Mouse (Mus musculus) kidney, adult 18-20 months (tissue): ENCODE measurements at regions not wholly inside any gene's neighbourhood (a gene's known extent, or its start where the extent isn't known, plus 50 kb on each side); places are given as distances from the start of the nearest gene placed in this dataset.

Experiments
- DNase-seq: peaks from one replicate; pipeline ENCODE4 v3.0.0; 2021

DNA sequence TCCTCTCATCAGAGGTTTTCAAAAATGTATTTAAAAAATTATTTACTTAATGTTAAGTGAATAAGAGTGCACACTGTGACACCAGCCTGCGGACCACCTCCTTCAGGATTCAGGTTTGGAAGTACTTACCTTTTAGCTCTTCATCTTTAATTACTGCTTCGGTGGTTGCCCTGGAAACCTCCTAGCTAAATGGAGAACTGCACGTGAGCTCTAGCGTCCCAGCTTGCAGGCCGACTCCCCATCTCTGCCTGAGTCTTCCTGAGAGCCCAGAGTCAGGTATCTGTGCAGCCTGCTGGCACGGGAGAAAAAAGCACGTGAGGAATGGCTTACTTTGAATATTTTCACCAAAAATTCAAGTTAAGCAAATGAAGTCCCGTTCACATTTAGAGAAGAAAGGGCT lies 207.5 kb upstream of the Klf14 start:
- no peak for DNase-seq

DNA sequence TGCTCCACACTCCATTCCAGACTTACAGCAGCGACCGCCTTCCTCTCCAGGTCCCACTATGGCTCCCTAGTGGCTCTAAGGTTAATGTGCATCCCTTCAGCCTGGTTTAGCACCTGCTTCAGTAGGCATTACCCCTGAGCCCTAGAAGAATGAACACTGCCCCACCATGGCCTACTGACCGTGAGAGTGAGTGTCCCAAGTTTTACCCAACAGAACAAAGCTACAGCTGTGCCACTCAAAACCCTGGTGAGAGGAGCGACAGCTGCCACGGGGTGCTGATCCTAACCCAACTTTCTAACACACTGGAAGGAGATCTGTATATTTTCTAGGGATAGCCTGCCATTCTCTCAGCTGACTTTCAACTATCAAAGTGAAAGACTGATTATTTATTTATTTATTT lies 208.9 kb upstream of the Klf14 start:
- DNase-seq, result no peak

DNA sequence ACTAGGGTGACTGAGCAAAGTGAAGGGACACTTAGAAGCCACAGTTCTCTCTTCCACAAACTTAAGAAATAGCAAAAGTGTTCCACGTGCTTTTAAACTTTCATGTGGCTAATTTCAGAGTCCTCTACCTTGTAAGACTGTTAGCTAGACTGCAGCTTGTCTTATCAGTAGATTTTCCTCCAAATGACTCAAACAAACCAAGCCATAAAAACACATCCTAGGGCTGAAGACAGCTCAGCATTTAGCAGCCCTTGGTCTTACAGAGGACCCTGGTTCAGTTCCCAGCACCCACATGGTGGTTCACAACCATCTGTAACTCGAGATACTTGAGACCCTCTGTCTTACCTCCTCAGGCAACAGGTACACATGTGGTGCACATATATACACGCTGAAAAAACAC lies 209.9 kb upstream of the Klf14 start:
- no peak for DNase-seq

DNA sequence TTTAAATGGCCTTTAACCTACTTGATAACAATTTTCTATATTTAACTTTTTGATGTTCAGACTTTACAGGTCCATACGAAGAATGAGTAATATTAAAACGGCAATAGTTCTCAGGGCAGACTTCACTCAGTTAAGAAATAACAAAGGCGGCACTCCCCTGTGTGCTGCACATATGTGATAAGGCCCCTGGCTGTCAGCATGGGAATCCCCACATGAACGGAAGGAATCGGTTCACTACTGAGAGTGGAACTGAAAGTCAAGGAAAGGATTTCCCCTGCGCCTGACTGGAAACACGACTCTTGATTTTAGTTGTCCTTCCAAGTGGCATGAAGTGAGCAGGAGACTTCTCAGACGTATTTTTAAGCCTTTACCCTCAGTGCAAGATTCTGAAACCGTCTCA lies 210.5 kb upstream of the Klf14 start:
- no peak for DNase-seq

DNA sequence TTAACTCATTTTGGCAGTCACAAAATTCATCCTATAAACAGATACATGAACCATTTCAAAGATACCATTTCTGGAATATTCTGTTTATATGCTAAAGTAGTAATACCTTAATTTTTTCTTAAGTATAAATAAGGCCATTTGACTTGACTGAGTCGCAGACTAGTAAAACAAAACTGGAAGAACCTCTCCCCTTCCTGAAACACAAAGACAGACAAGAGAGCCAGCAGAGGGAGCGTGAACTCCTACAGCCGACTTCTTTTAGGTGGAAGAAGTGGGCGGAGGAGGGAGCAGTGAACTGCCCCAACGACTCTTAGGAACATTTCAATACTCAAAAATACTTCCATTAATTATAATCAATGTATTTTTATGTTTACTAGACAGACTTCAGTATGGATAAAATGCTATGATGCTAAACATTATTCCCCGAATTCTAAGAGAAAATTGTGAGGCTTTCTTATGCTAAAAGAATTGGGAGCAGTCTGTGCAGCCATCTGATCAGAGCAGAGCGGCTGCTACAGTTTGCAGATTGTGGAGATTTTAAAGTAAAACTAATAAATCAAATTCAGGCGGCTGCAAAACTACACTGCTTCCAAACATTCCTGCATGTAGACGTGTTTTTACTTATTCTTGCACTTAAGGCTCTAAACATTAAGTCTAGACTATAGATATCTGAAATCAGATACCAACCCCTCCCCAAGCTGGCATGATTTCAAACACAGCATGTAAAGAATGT lies 211.2 kb upstream of the Klf14 start:
- no peak for DNase-seq

DNA sequence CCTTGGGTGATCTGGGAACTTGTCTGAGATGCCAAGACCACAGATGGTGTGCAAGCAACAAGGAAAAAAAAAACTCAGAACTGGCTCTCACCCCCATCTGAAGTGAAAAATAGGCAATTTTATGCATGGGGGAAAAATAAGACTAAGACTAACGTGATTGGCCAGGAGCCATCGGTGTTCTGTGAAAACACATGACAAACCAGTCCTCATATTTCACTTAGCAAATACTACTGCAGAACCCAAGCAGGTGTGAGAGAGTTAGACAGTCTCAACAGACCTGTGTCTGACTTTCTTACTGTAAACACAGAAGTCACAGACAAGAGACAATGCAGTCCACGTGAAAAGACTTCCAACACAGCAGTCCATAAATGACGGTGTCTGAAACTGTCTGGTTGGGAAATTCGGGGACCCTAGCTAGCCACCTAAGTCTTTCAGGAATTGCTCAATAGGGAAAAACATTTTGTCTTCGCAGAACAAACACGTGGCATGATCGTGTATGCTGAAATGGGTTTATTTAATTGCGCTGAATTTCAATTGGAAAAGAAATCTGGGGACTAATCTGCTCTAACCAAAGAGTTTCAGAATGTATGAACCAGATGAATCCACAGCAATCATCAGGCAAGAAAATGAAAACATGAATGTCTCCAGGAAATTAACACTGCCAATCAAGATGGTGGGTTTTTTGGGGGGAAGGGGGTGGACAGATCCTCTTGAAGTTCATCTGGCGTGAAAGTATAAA lies 213.1 kb upstream of the Klf14 start:
- DNase-seq, result no peak

DNA sequence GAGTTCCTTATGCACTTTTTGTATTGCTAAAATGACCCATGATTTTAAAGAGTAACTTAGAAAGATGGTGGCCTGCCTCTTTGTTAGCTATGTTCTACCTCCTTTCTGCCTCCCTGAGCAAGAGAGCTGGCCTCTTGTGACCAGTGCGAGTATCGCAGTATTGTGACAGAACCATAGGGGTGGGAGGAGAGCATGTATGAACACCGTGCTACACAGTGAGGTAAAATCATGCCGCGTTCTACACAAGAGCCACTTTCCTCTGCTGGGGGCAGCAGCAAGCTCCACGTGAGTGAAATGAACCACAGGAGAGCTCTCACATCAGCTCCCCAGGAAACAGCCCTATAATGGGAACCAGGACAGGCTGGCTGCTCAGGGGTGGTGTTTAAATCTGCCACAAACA lies 216.9 kb upstream of the Klf14 start:
- no peak for DNase-seq

DNA sequence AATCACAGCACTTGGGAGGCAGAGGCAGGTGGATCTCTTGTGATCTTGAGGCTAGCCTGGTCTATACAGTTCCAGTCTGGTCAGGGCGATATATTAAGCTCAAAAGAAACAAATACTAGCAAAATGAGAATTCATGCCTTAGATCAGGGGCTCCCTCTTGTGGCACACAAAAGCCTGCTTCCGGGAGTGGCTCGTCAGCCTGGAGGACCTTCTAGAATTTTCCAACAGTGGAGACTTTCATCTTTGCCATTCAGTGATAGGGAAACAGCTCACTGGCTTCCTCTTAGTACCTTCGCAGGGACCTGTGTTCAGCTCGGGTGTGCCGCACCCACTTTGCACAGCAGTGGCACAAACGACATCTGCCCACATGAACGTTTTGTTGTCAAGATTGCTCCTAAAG lies 217.5 kb upstream of the Klf14 start:
- DNase-seq, result no peak

DNA sequence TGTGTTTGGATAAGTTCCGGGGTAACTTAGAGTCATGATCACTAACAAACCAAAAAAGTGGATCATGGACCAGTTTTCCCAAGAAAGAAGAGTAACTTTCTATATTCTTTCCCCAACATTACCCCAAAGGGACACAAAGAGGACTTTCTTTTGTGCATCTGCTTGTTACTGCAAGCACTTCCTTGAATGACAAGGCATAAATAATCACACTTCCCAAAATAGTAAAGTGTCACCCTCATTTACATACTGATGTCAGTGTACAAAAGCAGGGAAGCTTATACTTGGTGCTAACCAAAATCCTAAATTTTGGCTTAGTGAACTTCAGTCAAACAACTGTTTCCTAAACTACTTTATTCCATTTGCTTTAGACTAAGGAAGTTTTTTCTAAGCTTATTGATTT lies 218.0 kb upstream of the Klf14 start:
- no peak for DNase-seq

DNA sequence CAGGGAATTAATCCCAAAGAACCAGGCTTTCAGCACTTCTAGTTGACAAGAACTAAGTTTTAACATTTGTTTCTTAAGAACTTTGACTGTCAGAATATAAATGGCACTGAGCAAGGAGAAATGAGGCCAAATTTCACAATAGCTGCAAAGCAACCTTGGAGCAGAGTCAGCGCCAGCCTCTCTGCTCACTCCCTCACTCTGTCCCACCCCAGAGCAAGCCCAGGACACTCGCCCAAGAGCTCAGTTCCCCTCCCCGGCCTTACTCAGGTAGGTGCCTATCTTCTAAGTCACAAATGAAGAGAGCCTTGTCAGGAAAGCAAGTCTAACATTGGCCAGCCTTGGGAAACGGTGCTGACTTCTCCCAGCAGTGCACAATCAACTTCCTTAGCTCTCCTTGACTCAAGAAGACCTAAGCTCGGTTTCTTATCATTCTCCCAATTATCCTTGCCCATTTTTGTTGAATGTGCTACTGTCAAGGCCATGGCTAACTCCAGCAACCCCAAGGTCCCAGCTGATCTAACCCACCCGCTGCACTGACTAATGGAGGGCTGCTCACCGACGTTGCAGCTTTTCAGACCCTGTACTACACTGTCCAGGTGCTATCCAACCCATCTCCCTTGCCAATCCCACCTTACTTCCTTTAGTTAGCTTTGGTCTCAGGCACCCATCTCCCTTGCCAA lies 219.5 kb upstream of the Klf14 start:
- DNase-seq, result no peak

DNA sequence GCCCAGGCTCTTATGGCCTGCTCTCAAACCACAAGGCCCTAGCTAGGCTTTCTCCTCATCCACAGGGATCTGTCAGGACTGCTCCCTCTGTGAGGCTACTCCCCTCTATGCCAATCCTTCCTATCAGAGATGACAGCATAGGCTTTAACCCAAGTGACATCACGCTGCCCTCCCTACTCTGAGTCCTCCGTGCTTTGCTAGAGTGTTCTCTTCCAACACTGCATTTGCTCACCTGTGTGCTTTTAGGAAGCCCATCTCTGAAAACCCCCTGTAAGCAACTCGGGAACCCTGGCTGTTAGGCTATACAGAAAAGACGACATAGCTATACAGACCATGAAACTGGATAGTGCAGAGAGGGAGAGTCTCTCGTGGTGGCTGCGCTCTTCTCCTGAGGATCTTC lies 216.3 kb upstream of the Mkln1 start:
- DNase-seq, result no peak

DNA sequence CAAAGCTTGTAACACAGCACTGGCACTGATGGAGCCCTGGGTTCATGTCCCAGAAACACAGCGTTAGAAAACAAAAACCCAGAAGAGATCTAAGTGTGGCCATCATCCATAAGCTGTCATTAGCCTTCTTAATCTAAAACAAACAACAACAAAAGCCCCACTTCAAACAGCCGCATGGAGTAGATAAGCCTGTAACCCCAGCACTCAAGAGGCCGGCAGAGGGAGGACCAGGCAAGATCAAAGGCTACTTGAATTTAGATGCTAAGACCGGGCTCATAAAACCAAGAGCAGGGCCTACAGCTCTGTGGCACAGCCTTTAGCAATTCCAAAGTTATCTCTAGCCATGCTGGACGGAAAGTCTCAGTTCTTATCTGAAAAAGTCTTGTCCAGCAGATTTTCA lies 215.4 kb upstream of the Mkln1 start:
- DNase-seq, result no peak

DNA sequence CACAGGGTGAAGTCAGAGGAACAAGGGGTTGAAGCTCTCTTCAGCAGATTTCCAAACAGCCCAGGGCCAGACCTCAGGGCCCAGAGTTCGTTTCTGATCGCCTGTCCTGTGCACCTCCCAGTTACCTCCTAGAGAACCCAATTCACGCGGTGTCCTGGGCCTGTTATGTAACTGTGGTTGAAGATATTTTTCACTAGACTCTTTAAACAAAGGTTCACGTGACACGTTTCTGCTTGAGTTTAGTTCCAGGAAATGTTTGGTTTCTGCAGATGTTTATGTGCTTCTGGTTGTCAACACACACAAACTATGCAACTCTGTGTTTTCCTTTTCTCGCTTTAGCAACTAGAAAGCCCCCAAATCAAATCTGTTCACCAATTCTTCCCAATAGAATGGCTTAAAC lies 214.0 kb upstream of the Mkln1 start:
- DNase-seq, result no peak

DNA sequence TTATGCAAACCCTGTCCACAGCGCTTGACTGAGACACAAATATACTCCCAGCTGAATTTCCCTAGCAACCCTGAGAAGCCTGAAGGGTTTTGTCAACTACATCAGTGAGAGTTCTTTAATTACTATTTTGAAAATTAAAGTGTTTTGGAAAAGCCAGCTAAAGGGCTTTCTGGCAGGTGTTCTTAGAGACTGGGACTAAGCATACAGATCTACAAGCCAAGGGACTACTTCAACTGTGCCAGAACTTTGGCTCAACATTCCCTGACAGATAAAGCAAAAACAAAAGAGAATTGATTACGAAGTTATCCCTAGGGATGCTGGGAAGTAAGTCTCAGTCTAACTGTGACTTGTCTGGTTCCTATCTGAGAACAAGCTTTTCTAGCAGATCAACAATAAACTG lies 213.4 kb upstream of the Mkln1 start:
- DNase-seq, result no peak

DNA sequence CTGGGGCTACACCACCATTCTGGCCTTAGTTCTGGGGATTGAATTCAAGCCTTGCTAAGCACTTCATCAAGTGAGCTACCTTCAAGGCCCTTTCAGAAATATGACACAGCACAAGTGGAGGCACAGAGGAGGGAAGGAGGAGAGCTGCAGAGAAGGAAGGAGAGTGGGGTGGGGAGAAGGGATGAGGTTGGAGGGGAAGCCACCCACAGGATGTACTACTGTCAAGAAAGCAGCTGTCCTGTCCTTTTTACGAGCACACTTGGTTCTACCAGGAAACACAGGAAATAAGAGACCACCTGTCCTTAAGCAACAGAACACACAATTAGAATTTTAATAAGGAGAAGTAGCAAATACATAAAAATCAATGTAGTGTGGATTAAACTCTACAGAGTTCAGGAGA lies 210.5 kb upstream of the Mkln1 start:
- no peak for DNase-seq

DNA sequence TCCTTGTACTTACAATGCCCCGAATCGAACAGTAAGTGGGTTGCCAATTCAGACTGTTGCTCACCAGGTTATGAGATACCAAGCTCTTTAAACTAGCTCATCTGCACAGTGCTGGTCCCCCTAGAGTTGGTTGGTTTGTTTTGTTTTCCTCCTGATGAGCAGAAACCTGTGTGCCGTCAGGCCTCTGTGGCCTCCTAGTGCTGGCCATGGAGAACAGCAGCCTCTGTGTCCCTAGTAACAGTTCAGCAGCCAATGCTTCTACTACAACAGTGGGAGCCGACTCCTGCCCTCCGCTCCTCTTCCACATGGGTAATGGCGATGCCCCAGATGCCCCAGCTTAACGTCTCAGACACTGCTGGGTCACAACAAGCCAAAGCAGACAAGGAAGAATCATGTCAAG lies 209.5 kb upstream of the Mkln1 start:
- DNase-seq, result no peak

DNA sequence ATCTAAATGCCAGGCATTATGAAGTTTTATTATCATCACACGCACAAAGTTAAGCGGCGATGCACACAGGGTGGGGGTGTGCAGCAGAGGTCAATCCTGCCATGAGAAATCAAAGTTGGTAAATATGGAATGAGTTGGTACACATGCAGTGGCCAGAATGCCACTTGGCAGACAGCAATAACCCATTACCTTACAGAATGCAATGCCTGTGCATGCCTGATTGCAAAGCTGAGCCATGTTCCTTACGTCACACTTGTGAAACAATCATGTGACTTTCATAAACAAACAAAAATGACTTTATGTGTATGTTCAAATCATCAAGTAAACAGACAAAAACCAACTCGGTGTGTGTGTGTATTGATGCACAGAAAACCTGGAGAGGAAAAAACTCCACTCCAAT lies 208.5 kb upstream of the Mkln1 start:
- DNase-seq, result no peak

DNA sequence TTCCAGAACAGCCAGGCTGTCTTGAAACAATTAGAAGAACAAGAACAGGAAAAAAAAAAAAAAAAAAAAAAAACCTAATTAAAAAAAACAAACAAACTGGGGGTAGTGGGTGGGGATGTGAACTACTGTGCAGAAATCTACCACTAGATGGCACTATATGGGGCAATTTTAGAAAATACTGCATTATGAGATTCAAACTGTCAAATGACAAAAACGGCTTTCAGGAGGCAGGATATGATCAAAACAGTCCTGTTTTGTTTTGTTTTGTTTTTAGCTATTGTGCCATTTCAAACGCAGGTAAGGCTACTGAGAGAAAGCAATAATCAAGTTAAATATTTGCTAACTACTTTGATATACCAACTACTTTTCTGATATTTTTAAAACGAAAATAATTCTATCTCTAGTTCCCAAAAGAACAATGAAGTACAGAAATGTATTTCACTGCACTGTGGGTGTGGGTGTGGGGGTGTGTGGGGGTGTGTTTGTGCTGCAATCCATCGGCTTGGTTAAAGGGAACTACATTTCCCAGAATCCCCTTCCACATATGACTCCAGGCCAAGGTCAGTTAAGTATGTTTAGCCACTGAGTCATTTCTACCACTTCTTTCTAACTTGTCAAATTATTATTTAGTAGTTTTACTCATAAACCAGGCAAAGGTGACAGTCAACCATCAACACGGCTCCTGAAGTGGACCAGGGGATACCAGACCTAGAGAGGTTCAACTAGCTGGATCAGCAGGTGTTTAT lies 207.7 kb upstream of the Mkln1 start:
- DNase-seq, result no peak

DNA sequence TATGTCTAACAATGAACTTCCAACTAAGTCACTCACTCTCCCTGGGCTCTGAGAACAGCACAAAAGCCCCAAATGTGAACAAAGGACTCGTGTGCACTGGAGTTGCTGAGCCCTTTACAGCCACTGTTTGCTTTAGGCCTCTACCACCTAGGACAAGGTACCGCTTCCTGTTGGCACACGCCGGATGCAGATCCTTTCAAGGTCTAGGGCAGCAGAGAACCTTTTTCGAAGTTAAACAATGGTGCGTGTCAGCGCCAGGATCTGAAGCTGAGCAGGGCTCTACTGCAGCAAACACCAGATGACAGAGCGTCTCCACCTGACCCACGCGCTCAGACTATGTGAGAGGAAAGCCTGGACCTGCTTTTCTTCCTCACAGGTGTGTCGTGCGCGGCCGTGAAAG lies 207.0 kb upstream of the Mkln1 start:
- no peak for DNase-seq

DNA sequence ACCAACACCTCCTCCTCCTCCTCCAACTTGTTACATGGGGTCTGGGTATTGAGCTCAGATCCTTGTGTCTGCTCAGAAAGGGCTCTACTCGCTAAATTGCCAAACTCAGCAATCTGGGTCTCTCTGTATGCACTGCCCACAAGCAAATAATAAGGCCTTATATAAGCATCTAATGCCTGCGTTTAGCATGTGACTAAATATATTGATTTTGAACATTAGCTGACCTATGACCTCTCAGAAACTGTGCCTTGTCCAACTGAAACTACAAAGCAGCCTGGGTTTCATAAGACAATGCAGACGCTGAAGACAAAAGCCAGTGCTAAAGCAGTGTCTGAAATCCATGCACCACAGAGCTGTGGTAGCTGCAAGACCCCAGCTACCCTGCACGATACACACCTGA lies 206.3 kb upstream of the Mkln1 start:
- DNase-seq, result no peak

DNA sequence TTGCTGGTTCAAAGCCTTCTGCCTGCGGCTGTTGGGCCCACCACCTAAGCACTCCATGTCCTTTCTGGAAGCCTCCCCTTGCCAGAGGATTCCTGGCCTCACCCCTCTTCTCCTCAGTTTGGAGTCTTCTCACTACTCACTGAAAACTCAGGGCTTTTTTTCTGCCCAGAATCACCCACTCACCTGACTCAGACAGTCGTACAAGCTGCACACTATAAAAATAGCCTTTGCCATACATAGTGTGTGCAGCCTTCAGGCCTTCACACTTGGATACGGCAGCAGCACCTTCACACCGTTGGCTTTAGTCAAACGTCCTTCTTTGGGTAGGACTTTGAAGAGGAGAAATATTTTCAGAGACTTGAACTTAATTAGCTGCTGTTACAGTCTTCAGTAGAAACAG lies 205.3 kb upstream of the Mkln1 start:
- DNase-seq, result no peak

DNA sequence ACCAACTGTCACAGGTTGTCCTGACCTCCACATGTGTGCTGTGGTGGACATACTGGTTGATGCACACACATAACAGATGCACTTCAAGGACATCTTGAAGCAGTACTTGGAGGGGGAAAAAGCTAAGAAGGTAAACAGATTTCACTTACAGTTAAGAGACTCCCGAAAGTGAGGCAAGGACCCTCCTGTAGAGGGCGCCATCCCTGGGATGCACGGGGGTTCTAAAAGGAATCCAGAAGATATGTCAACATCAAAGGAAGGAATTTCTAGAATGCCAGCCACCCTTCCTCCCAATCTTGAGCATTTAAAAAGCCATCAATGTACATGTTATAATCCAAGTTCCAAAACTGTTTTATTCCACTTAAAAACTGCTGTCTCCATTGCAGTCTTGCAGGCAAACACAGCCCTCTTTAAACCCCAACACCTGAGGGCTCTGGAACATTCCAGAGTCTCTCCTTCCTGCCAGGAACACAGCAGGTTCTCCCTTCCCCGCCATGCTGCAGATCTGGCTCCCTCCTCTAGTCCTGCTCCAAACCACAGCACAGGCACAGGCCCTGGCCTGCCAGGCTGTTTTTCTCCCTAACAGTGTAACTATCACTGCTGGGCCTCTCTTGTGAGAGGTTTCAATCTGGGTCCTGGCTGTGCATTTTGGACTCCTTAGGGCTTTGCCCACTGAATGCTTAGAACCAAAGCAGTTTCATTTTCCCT lies 200.8 kb upstream of the Mkln1 start:
- DNase-seq, result no peak

DNA sequence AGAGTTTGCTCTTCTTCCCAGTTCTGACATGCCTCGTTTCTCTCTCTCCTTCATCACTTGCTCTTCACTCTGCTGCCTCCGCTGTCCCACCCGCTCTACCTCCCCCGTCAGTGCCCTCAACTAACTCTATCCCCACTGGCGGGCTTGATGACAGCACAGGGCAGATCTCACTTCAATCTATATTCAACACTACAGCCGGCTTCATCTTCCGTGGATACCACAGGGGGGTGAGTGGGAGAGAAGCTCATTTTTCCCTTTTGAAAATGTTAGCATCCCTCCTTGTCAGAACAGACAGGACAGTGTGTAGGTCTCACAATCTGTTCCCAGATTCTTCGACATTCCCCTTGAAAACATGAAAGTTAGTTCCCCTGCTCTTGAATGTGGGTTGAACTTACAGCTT lies 200.2 kb upstream of the Mkln1 start:
- DNase-seq, result no peak
